Mouse (Mus musculus): ENCODE results near the gene Chchd3.

DNA sequence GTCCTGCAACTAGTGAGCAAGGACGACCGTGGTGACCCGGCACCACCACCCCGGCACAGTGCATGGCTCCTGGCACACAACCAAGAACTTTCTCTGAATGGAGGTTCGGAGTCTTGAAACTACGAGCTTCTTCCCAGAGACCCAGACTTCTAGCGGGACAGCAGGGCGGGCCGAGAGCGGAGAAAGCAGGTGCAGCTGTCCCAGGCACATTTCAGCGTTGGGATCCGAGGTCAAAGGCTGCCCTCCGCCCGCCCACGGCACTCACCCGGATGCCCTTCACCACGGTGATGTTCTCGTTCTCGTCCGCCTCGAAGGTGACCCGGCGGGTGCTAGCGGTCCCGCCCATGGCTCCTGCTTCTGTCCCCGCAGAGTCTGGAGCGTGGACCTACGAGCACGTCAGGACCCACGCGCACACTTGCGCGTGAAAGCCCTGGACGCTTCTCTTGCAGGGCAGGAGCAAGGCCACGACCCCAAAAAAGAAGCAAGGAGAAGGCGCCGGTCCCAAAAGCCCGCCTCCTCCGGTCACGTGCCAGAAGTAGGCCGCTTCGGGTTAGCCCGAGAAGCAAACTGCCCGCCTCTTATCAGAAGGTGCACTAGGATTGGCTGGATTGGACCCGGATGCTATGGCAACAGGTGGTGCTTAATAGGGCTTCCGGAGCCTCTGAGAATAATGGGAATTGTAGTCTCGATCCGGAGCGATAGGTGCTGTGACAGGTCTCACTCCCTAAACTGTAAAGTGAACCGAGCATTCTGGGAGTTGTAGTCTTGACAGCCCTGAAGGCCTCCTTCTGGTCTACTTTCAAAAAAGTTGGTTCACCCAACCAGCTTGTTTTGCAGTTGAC, at the start of gene Chchd3:
- TF ChIP-seq CTCF (IDR thresholded peaks at IDR 0.05; ENCODE audit: low read depth) (no peak), EP300 (IDR thresholded peaks at IDR 0.05; ENCODE audit: low read depth) (0 out of 2 replicates have a peak, but pooled peaks have one; percentile 29)
